ENCODE assay signal across 15 mouse cellular contexts in the genomic region with DNA sequence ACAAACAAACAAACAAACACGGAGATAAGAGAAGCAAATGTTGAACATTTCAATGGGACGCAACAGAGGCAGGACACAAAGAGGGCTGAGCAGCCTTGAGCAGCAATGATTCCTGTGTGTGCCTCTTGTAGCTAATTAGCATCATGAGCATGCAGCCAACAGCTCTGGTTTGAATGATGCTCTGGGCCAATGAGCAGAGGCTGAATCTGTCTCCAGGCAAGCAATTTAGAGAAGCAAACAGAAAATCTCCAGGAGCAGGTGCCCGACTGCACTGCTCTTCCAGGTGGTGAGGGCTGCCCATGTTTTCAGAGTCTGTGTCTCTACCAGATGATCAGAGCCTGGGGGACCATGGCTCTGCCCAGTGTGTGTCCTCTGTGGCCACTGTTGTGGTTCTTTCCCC.
DNase-seq lines count a peak whose midpoint lies in the region; ATAC-seq lines count a peak whose summit lies in the region.
"Had no signal": no experiment of that assay in that cellular context is flagged by ENCODE, and none has a peak within 500 bp of the region (broad histone marks: within the 10 kb centered on the region; RNA-seq: fewer than 3 reads in every experiment).

No protein-coding gene starts in this region.

- H3K9me3 ChIP-seq in forebrain, embryonic 16.5 days (ENCODE audit: control insufficient read depth, low read length), result no peaks in the 10 kb centered on the region
- H3K9me3 ChIP-seq: embryonic facial prominence, embryonic 15.5 days; limb, embryonic 12.5 days; liver, embryonic 15.5 days had no signal

- H3K27ac ChIP-seq in forebrain, embryonic 16.5 days (ENCODE audit: low read length), result peak overlapping the region; percentile 44
- H3K27ac ChIP-seq: embryonic facial prominence, embryonic 15.5 days; limb, embryonic 12.5 days; liver, embryonic 15.5 days had no signal

- peak; percentile 36 for DNase-seq in heart, adult 11 months
- no peak for DNase-seq in heart, postnatal 14 days
- peak; percentile 48 to 63 for DNase-seq in right cerebral cortex, postnatal 10 days (ENCODE audit: low spot score in 2 of 2)
- no peak for DNase-seq in right cerebral cortex, adult 2 months (ENCODE audit: low spot score in 2 of 2)
- no peak for DNase-seq in embryo, embryonic 10.5 days (ENCODE audit: low spot score)
- no peak for DNase-seq in urinary bladder, postnatal 36 days (ENCODE audit: low spot score in 2 of 2)
- DNase-seq: heart, adult 18-20 months; kidney, postnatal 25 days; lung, postnatal 14 days; right cerebral cortex, postnatal 25 days had no signal

- H3K4me2 ChIP-seq in forebrain, embryonic 16.5 days (ENCODE audit: low read length), result no peak overlapping the region
- H3K4me2 ChIP-seq: embryonic facial prominence, embryonic 15.5 days; limb, embryonic 12.5 days; liver, embryonic 15.5 days had no signal

- no peaks in the 10 kb centered on the region for H3K36me3 ChIP-seq in forebrain, embryonic 16.5 days (ENCODE audit: control insufficient read depth, insufficient read depth)
- H3K36me3 ChIP-seq: embryonic facial prominence, embryonic 15.5 days; limb, embryonic 12.5 days; liver, embryonic 15.5 days had no signal

- no peak overlapping the region for H3K4me3 ChIP-seq in forebrain, embryonic 16.5 days (replicated peaks; ENCODE audit: low read length)
- H3K4me3 ChIP-seq: embryonic facial prominence, embryonic 15.5 days; limb, embryonic 12.5 days; liver, embryonic 15.5 days had no signal

- 31% methylated on average over 3 of the region's 3 CpGs for WGBS in forebrain, embryonic 16.5 days

- ATAC-seq in forebrain, embryonic 16.5 days, result peak; percentile 91
- ATAC-seq: intestine, postnatal 0 days had no signal

- no peak overlapping the region for H3K9ac ChIP-seq in forebrain, embryonic 16.5 days (replicated peaks; ENCODE audit: low read depth, low read length)
- H3K9ac ChIP-seq: embryonic facial prominence, embryonic 15.5 days; limb, embryonic 12.5 days; liver, embryonic 15.5 days had no signal

- no peaks in the 10 kb centered on the region for H3K27me3 ChIP-seq in forebrain, embryonic 16.5 days (replicated peaks; ENCODE audit: control insufficient read depth, insufficient read depth, low read length)
- H3K27me3 ChIP-seq: embryonic facial prominence, embryonic 15.5 days; limb, embryonic 12.5 days; liver, embryonic 15.5 days had no signal

- peaks cover 7% of the 10 kb centered on the region for H3K4me1 ChIP-seq in forebrain, embryonic 16.5 days (replicated peaks; ENCODE audit: control insufficient read depth, insufficient read depth, low read length)
- H3K4me1 ChIP-seq: embryonic facial prominence, embryonic 15.5 days; limb, embryonic 12.5 days; liver, embryonic 15.5 days had no signal

- intact Hi-C loops in heart, postnatal 14 days (cut with DNase I), result no loop called here

Comparison
In these comparisons a context has a peak if more than half of its experiments do, and no peak if none do; other contexts are left out.
1. DNase-seq: peak in heart, adult 11 months (single experiment) and right cerebral cortex, postnatal 10 days (2 of 2); none in heart, postnatal 14 days (0 of 2), right cerebral cortex, adult 2 months (0 of 2), embryo, embryonic 10.5 days (single experiment) and urinary bladder, postnatal 36 days (0 of 2).